Mouse (Mus musculus): ENCODE measurements around the gene Arrb2.

GRCm38 (mm10) chr11:70410297-70410643, 22.2 kb upstream of the Arrb2 start:
- TF ChIP-seq CTCF (IDR thresholded peaks at IDR 0.05; ENCODE audit: low read depth, low read length) (no peak), EP300 (IDR thresholded peaks at IDR 0.05; ENCODE audit: insufficient read depth, low read depth, low read length) (no peak), POLR2A (IDR thresholded peaks at IDR 0.05; ENCODE audit: insufficient read depth, low read length) (no peak)

All from ES-Bruce4 (cell line).